ENCODE assay signal across 8 mouse cellular contexts in genomic region chr3:127498197-127498741, GRCm38 (mm10). TPM values are rescaled to one million over a fixed set of nuclear protein-coding genes. Genes with fewer than 3 reads are reported as not detected.
DNase-seq lines count a peak whose midpoint lies in the region; ATAC-seq and TF ChIP-seq lines count a peak whose summit lies in the region.

No protein-coding gene starts in this region.

- H3K9ac ChIP-seq in kidney, postnatal 0 days (ENCODE audit: low read depth, low read length), result peak overlapping the region; percentile 52
- H3K9ac ChIP-seq in intestine, embryonic 14.5 days (ENCODE audit: low read length), result peak overlapping the region; percentile 44
- 0 out of 2 replicates have a peak overlapping the region, but pooled peaks have one; percentile 30 for H3K9ac ChIP-seq in liver, postnatal 0 days (replicated peaks)

- WGBS in kidney, postnatal 0 days, result 1% methylated on average over 21 of the region's 23 CpGs
- 2% methylated on average over 23 of the region's 23 CpGs for WGBS in intestine, embryonic 14.5 days
- 1% methylated on average over 22 of the region's 23 CpGs for whole genome bisulfite sequencing in liver, postnatal 0 days (ENCODE audit: insufficient replicate concordance)

- no peak for TF ChIP-seq EP300 in liver, postnatal 0 days (IDR thresholded peaks at IDR 0.05; ENCODE audit: low read depth)

- peaks cover 16% of the 10 kb centered on the region; the same call in 1 of the 2 replicates for H3K27me3 ChIP-seq in kidney, postnatal 0 days (ENCODE audit: insufficient read depth, low read length)
- H3K27me3 ChIP-seq in intestine, embryonic 14.5 days (replicated peaks; ENCODE audit: control insufficient read depth, insufficient read depth, low read length), result peaks cover 27% of the 10 kb centered on the region
- H3K27me3 ChIP-seq in liver, postnatal 0 days (ENCODE audit: insufficient read depth, low read length), result peaks cover 26% of the 10 kb centered on the region

- TF ChIP-seq CTCF in kidney, postnatal 0 days (IDR thresholded peaks at IDR 0.05; ENCODE audit: low read depth), result no peak
- no peak for TF ChIP-seq CTCF in liver, postnatal 0 days (IDR thresholded peaks at IDR 0.05; ENCODE audit: low read depth)

- H3K36me3 ChIP-seq in kidney, postnatal 0 days (ENCODE audit: insufficient read depth, low read length), result no peaks in the 10 kb centered on the region
- H3K36me3 ChIP-seq in intestine, embryonic 14.5 days (ENCODE audit: control insufficient read depth, insufficient read depth, low read length), result no peaks in the 10 kb centered on the region
- no peaks in the 10 kb centered on the region for H3K36me3 ChIP-seq in liver, postnatal 0 days (replicated peaks; ENCODE audit: insufficient read depth, low read length)

- H3K27ac ChIP-seq in kidney, postnatal 0 days, result no peak overlapping the region
- H3K27ac ChIP-seq in intestine, embryonic 14.5 days (ENCODE audit: low read depth), result no peak overlapping the region
- H3K27ac ChIP-seq in liver, postnatal 0 days (ENCODE audit: low read depth), result no peak overlapping the region

- H3K4me1 ChIP-seq in kidney, postnatal 0 days (replicated peaks; ENCODE audit: insufficient read depth, low read length), result peaks cover 11% of the 10 kb centered on the region; the same call in 1 of the 2 replicates
- no peaks in the 10 kb centered on the region for H3K4me1 ChIP-seq in intestine, embryonic 14.5 days (replicated peaks; ENCODE audit: control insufficient read depth, insufficient read depth, low read length)
- peaks cover 13% of the 10 kb centered on the region for H3K4me1 ChIP-seq in liver, postnatal 0 days (ENCODE audit: insufficient read depth)

- H3K4me3 ChIP-seq in kidney, postnatal 0 days (replicated peaks; ENCODE audit: low read depth, low read length), result peak overlapping the region; percentile 53
- peak overlapping the region; percentile 57 for H3K4me3 ChIP-seq in intestine, embryonic 14.5 days (ENCODE audit: low read depth, low read length)
- peak overlapping the region; percentile 48 for H3K4me3 ChIP-seq in liver, postnatal 0 days (ENCODE audit: low read depth, low read length)

- H3K4me2 ChIP-seq in kidney, postnatal 0 days (ENCODE audit: low read length), result peak overlapping the region; percentile 100
- H3K4me2 ChIP-seq in intestine, embryonic 14.5 days (ENCODE audit: low read length), result peak overlapping the region; percentile 100
- H3K4me2 ChIP-seq in liver, postnatal 0 days (ENCODE audit: low read depth, low read length), result peak overlapping the region; percentile 87

- H3K9me3 ChIP-seq in kidney, postnatal 0 days (replicated peaks; ENCODE audit: low read length), result no peaks in the 10 kb centered on the region
- H3K9me3 ChIP-seq in intestine, embryonic 14.5 days (ENCODE audit: control insufficient read depth, low read length), result no peaks in the 10 kb centered on the region
- no peaks in the 10 kb centered on the region for H3K9me3 ChIP-seq in liver, postnatal 0 days (ENCODE audit: low read length)

- DNase-seq in kidney, postnatal 0 days (ENCODE audit: low spot score), result peak; percentile 8
- no peak for DNase-seq in kidney, postnatal 36 days
- DNase-seq in cerebellum, adult 8-10 months, result peak; percentile 28
- peak; percentile 27 to 58 for DNase-seq in frontal cortex, adult 2 months (ENCODE audit: extremely low spot score in 1 of 2, low spot score in 1 of 2)
- peak; percentile 53 for DNase-seq in intestine, embryonic 14.5 days (ENCODE audit: low spot score)
- DNase-seq in liver, postnatal 0 days, result peak; percentile 26
- peak; percentile 37 to 43 for DNase-seq in right cerebral cortex, postnatal 36 days (ENCODE audit: low spot score in 2 of 2)

- peak; percentile 57 for ATAC-seq in kidney, postnatal 0 days (replicated peaks; ENCODE audit: low FRiP score, low read depth)
- ATAC-seq in intestine, embryonic 14.5 days (replicated peaks; ENCODE audit: low FRiP score, low TSS enrichment, low read depth), result peak; percentile 76
- ATAC-seq in liver, postnatal 0 days, result peak; percentile 76
- no peak for ATAC-seq in inflammation-experienced regulatory T-cells, adult 6 months

RNA-seq across cellular contexts. Expression of gene Ank2, which starts 0.9 kb away (rescaled TPM):
- 4.1 and 4.7 TPM in 2 replicates for polyA plus RNA-seq in kidney, postnatal 0 days (2015; fragmentation: Nextera tagmentation; extraction: Ambion mirVana)
- 380 and 402 TPM in 2 replicates for polyA plus RNA-seq in frontal cortex, adult 2 months (2012; rRNA removed)
- 37.0 and 45.6 TPM in 2 replicates for polyA plus RNA-seq in intestine, embryonic 14.5 days (2014; fragmentation: Nextera tagmentation; extraction: Ambion mirVana)
- 4.7 and 5.1 TPM in 2 replicates for polyA plus RNA-seq in liver, postnatal 0 days (2015; fragmentation: Nextera tagmentation; extraction: Ambion mirVana)
- polyA plus RNA-seq in inflammation-experienced regulatory T-cells, adult 6 months (2017; shearing (Covaris generic)), result under 1 TPM in 2 of 3 experiments, not detected in 1; 0.41 to 0.54 TPM

RNA-seq across cellular contexts. Expression of gene Larp7, which starts 54.9 kb away (rescaled TPM):
- 46.1 and 52.2 TPM in 2 replicates for polyA plus RNA-seq in kidney, postnatal 0 days (2015; fragmentation: Nextera tagmentation; extraction: Ambion mirVana)
- 14.3 and 14.7 TPM in 2 replicates for polyA plus RNA-seq in frontal cortex, adult 2 months (2012; rRNA removed)
- 52.1 and 65.3 TPM in 2 replicates for polyA plus RNA-seq in intestine, embryonic 14.5 days (2014; fragmentation: Nextera tagmentation; extraction: Ambion mirVana)
- 19.3 and 20.5 TPM in 2 replicates for polyA plus RNA-seq in liver, postnatal 0 days (2015; fragmentation: Nextera tagmentation; extraction: Ambion mirVana)
- polyA plus RNA-seq in inflammation-experienced regulatory T-cells, adult 6 months (2017; shearing (Covaris generic)), result 100 to 1,000 TPM in 1 of 3 experiments, 10 to 100 TPM in 2; 77.8 to 106 (median 78.8) TPM

RNA-seq across cellular contexts. Expression of gene Zgrf1, which starts 55.0 kb away (rescaled TPM):
- 2.3 and 3.2 TPM in 2 replicates for polyA plus RNA-seq in kidney, postnatal 0 days (2015; fragmentation: Nextera tagmentation; extraction: Ambion mirVana)
- polyA plus RNA-seq in frontal cortex, adult 2 months (2012; rRNA removed), result 6.0 and 7.6 TPM in 2 replicates
- 8.8 and 12.8 TPM in 2 replicates for polyA plus RNA-seq in intestine, embryonic 14.5 days (2014; fragmentation: Nextera tagmentation; extraction: Ambion mirVana)
- 1.1 and 1.5 TPM in 2 replicates for polyA plus RNA-seq in liver, postnatal 0 days (2015; fragmentation: Nextera tagmentation; extraction: Ambion mirVana)
- 1 to 10 TPM; 3.7 to 7.9 (median 4.7) TPM for polyA plus RNA-seq in inflammation-experienced regulatory T-cells, adult 6 months (2017; shearing (Covaris generic))

Comparison
In these comparisons a context has a peak if more than half of its experiments do, and no peak if none do; other contexts are left out.
1. DNase-seq: peak in kidney, postnatal 0 days (single experiment), cerebellum, adult 8-10 months (single experiment), frontal cortex, adult 2 months (2 of 2), intestine, embryonic 14.5 days (single experiment), liver, postnatal 0 days (single experiment) and right cerebral cortex, postnatal 36 days (2 of 2); none in kidney, postnatal 36 days (0 of 2).
2. Peak in every context shown above with its lines, with median percentiles within 50 percentile points of each other: H3K4me2 ChIP-seq, H3K4me3 ChIP-seq and H3K9ac ChIP-seq.